Mouse (Mus musculus) C2C12 (cell line): ENCODE measurements at regions not wholly inside any gene's neighbourhood (a gene's known extent, or its start where the extent isn't known, plus 50 kb on each side); places are given as distances from the start of the nearest gene placed in this dataset.

ENCODE experiments used
- CTCF ChIP-seq: IDR thresholded peaks from one replicate; pipeline ENCODE4 v1.5.1; 2011; ENCODE audit not compliant: control insufficient read depth, insufficient read depth, insufficient read length
- MAX ChIP-seq: IDR thresholded peaks from one replicate; pipeline ENCODE4 v1.6.1; 2011; ENCODE audit warnings: mild to moderate bottlenecking, control low read depth
- MYOG ChIP-seq: IDR thresholded peaks from one replicate; pipeline ENCODE4 v1.6.1; 2011; ENCODE audit not compliant: control insufficient read depth, insufficient read length; ENCODE audit errors: extremely low read depth

GRCm38 (mm10) chr15:93959931-93960330 is 364.2 kb upstream of the Prickle1 start:
- TF ChIP-seq CTCF: no peak
- TF ChIP-seq MAX: no peak
- no peak for TF ChIP-seq MYOG
